ENCODE assay signal across 9 mouse cellular contexts in the genomic region with DNA sequence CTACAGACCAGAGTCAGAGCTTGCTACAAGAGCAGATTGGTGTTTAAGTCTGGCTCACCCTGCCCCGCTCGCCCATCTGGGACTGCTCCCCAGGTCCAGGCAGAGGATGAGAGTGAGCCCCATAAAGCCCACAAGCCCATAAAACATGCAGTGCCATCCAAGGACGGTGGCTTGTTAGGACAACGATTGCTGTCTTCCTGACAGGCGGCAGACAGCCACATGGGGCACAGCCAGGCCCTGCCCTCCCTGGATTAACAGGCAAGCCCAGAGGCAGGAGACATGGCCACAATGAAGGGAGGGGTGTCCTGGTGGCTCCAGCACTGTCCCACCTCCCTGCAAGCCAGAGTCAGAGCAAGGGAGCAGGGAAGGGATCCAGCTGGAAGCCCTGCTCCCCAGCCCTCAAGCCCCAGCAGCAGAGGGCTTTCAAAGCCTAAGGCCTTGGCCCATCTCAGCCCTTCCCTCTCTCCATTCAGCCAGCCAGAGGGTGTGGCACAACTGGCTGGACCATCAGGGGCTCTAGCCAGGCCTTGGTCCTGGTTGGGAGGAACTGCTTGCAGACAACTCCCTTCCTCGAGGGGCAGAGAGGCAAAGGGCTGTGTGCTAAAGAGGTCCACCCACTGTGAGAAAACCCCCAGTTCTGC. TPM values are rescaled to one million over a fixed set of nuclear protein-coding genes. Genes with fewer than 3 reads are reported as not detected.
A peak's percentile ranks its signal among the peaks of the same experiment; 100 is the strongest.
DNase-seq lines count a peak whose midpoint lies in the region; ATAC-seq lines count a peak whose summit lies in the region.
"Had no signal": no experiment of that assay in that cellular context is flagged by ENCODE, and none has a peak within 500 bp of the region (broad histone marks: within the 10 kb centered on the region; RNA-seq: fewer than 3 reads in every experiment).

No protein-coding gene starts in this region.

- H3K27me3 ChIP-seq in limb, embryonic 10.5 days (ENCODE audit: low read depth, poor library complexity, severe bottlenecking), result no peaks in the 10 kb centered on the region
- no peaks in the 10 kb centered on the region for H3K27me3 ChIP-seq in midbrain, embryonic 14.5 days (ENCODE audit: control insufficient read depth, insufficient read depth, low read length)

- intact Hi-C loops in left cerebral cortex, postnatal 10 days (cut with DNase I), result no loop called here

- no peak for ATAC-seq in midbrain, embryonic 14.5 days (ENCODE audit: low FRiP score, low TSS enrichment)

- H3K9ac ChIP-seq in midbrain, embryonic 14.5 days (replicated peaks; ENCODE audit: low read length), result no peak overlapping the region

- H3K9me3 ChIP-seq in limb, embryonic 10.5 days (replicated peaks), result no peaks in the 10 kb centered on the region
- H3K9me3 ChIP-seq in midbrain, embryonic 14.5 days (ENCODE audit: control insufficient read depth, low read length), result no peaks in the 10 kb centered on the region

- H3K36me3 ChIP-seq in limb, embryonic 10.5 days, result peaks cover 24% of the 10 kb centered on the region; the same call in 1 of the 2 replicates
- H3K36me3 ChIP-seq in midbrain, embryonic 14.5 days (ENCODE audit: control insufficient read depth, insufficient read depth, low read length), result no peaks in the 10 kb centered on the region

- peaks cover 67% of the 10 kb centered on the region for H3K4me1 ChIP-seq in limb, embryonic 10.5 days
- no peaks in the 10 kb centered on the region for H3K4me1 ChIP-seq in midbrain, embryonic 14.5 days (ENCODE audit: control insufficient read depth, insufficient read depth, low read length)

- DNase-seq in adrenal gland, postnatal 14 days, result peak; percentile 52
- no peak for DNase-seq in adrenal gland, postnatal 4 days (ENCODE audit: low spot score in 2 of 2)
- DNase-seq in urinary bladder, postnatal 25 days (ENCODE audit: low spot score), result peak; percentile 44
- DNase-seq in urinary bladder, postnatal 10 days (ENCODE audit: low spot score), result no peak
- DNase-seq in limb, embryonic 10.5 days (ENCODE audit: low spot score), result no peak
- peak; percentile 64 to 75 for DNase-seq in urinary bladder, postnatal 36 days (ENCODE audit: low spot score in 2 of 2)
- DNase-seq in left cerebral cortex, postnatal 10 days (ENCODE audit: extremely low spot score in 1 of 2, low spot score in 2 of 2), result no peak
- DNase-seq in midbrain, embryonic 14.5 days, result no peak

- H3K4me2 ChIP-seq in midbrain, embryonic 14.5 days (ENCODE audit: low read length), result no peak overlapping the region

- peak overlapping the region; percentile 68 for H3K27ac ChIP-seq in limb, embryonic 10.5 days
- no peak overlapping the region for H3K27ac ChIP-seq in midbrain, embryonic 14.5 days (replicated peaks; ENCODE audit: low read depth, low read length)

- H3K4me3 ChIP-seq in limb, embryonic 10.5 days, result no peak overlapping the region
- H3K4me3 ChIP-seq in midbrain, embryonic 14.5 days (replicated peaks; ENCODE audit: low read depth, low read length), result no peak overlapping the region

- 37% methylated on average over 6 of the region's 6 CpGs for WGBS in limb, embryonic 10.5 days
- WGBS in midbrain, embryonic 14.5 days, result 64% methylated on average over 6 of the region's 6 CpGs

RNA-seq across cellular contexts. Expression of gene Tns1, which starts 40.1 kb away (rescaled TPM):
- 325 and 411 TPM in 2 replicates for total RNA-seq in adrenal gland, postnatal 14 days (2021)
- total RNA-seq in adrenal gland, postnatal 4 days (2021), result 100 to 1,000 TPM; 252 to 275 TPM
- polyA plus RNA-seq in limb, embryonic 10.5 days (2016; fragmentation: Nextera tagmentation; extraction: Ambion mirVana), result 38.6 and 46.7 TPM in 2 replicates
- 10 to 100 TPM; 29.3 to 29.8 TPM for total RNA-seq in left cerebral cortex, postnatal 10 days (2021)
- 7.6 and 11.0 TPM in 2 replicates for polyA plus RNA-seq in midbrain, embryonic 14.5 days (2014; fragmentation: Nextera tagmentation; extraction: Ambion mirVana)

RNA-seq across cellular contexts. Expression of gene Rufy4, which starts 41.2 kb away (rescaled TPM):
- 3.6 and 4.1 TPM in 2 replicates for total RNA-seq in adrenal gland, postnatal 14 days (2021)
- total RNA-seq in adrenal gland, postnatal 4 days (2021), result 1 to 10 TPM; 3.9 to 4.0 TPM
- polyA plus RNA-seq in limb, embryonic 10.5 days (2016; fragmentation: Nextera tagmentation; extraction: Ambion mirVana), result 0.08 and 0.13 TPM in 2 replicates
- under 1 TPM in 1 of 2 experiments, not detected in 1; 0.15 TPM for total RNA-seq in left cerebral cortex, postnatal 10 days (2021)
- polyA plus RNA-seq in midbrain, embryonic 14.5 days (2014; fragmentation: Nextera tagmentation; extraction: Ambion mirVana), result 0.12 and 0.33 TPM in 2 replicates
- total RNA-seq: layer of hippocampus, postnatal 25 days had no signal

Comparison
In these comparisons a context has a peak if more than half of its experiments do, and no peak if none do; other contexts are left out.
1. DNase-seq: peak in adrenal gland, postnatal 14 days (single experiment), urinary bladder, postnatal 25 days (single experiment) and urinary bladder, postnatal 36 days (2 of 2); none in adrenal gland, postnatal 4 days (0 of 2), urinary bladder, postnatal 10 days (single experiment), limb, embryonic 10.5 days (single experiment), left cerebral cortex, postnatal 10 days (0 of 2) and midbrain, embryonic 14.5 days (single experiment).
2. RNA of gene Tns1, which starts 40.1 kb away (total RNA-seq): 325 to 411 TPM in adrenal gland, postnatal 14 days and 252 to 275 TPM in adrenal gland, postnatal 4 days; 29.3 to 29.8 TPM in left cerebral cortex, postnatal 10 days; every median in the first group is over 4 times any median in the second.